Mouse (Mus musculus) ES-E14 (cell line): Measurements from ENCODE around the gene Scarf1.

ENCODE experiments used
- MAFK ChIP-seq: IDR thresholded peaks from 2 replicates; pipeline ENCODE4 v1.6.1; 2014; ENCODE audit warnings: mild to moderate bottlenecking, low read depth, low read length, inconsistent platforms; ENCODE audit not compliant: insufficient read depth
- ZC3H11A ChIP-seq: IDR thresholded peaks from 2 replicates; pipeline ENCODE4 v1.6.1; 2012; ENCODE audit warnings: low read depth, mild to moderate bottlenecking, inconsistent platforms, low read length, borderline replicate concordance

DNA sequence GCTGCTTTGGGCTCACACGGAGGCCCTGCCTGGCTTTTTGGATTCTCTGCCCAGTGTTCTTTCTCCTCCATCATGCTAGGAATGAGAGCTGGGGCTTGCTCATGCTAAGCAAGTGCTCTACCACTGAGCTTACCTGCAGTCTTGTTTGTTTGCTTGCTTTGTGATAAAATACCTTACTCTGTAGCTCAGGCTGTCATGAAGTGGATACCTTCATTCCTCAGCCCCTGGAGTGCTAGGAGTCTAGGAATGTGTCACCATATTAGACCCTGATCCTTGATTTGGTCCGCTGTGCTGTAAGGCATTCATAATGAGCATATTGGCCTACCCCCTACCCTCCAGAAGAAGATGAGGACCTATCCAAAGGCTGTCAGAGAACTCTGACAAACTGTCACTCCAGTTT is 9.5 kb downstream of the Scarf1 start:
- TF ChIP-seq ZC3H11A (no peak), MAFK (no peak)
